Mouse (Mus musculus): ENCODE data around the gene Aloxe3.

The Aloxe3 gene

GRCm38 (mm10) chr11:69109032-69109900 is 16.4 kb upstream of the Aloxe3 start:
- DNase-seq: peak; percentile 24

- DNase-seq: peak; percentile 84
Observed at GRCm38 (mm10) chr11:69110319-69111046, 15.2 kb upstream of the Aloxe3 start.

GRCm38 (mm10) chr11:69111051-69111810 is 14.5 kb upstream of the Aloxe3 start:
- DNase-seq: no peak

- DNase-seq: peak; percentile 28
Observed at GRCm38 (mm10) chr11:69111865-69112264, 13.8 kb upstream of the Aloxe3 start.

- no peak for DNase-seq
Observed at GRCm38 (mm10) chr11:69114018-69114417, 11.7 kb upstream of the Aloxe3 start.

GRCm38 (mm10) chr11:69114621-69115020 is 11.1 kb upstream of the Aloxe3 start:
- no peak for DNase-seq

- DNase-seq: no peak
Observed at GRCm38 (mm10) chr11:69116843-69117242, 8.9 kb upstream of the Aloxe3 start.

GRCm38 (mm10) chr11:69117737-69118695 is 7.7 kb upstream of the Aloxe3 start:
- peak; percentile 34 for DNase-seq

GRCm38 (mm10) chr11:69118765-69119164 is 6.9 kb upstream of the Aloxe3 start:
- DNase-seq: peak; percentile 72

- no peak for DNase-seq
Observed at GRCm38 (mm10) chr11:69119446-69120155, 6.1 kb upstream of the Aloxe3 start.

GRCm38 (mm10) chr11:69120221-69121000 is 5.3 kb upstream of the Aloxe3 start, which contains the start of gene Hes7:
Gene Hes7, plus strand, starts transcription at chr11:69120404.
- peak; percentile 28 for DNase-seq

GRCm38 (mm10) chr11:69121001-69121740 is 4.5 kb upstream of the Aloxe3 start:
- DNase-seq: peak; percentile 4

- DNase-seq: peak; percentile 34
Observed at GRCm38 (mm10) chr11:69121741-69122335, 3.9 kb upstream of the Aloxe3 start.

- peak; percentile 90 for DNase-seq
Observed at GRCm38 (mm10) chr11:69122336-69122951, 3.3 kb upstream of the Aloxe3 start, which contains the start of gene 9130213A22Rik. Gene 9130213A22Rik, minus strand, starts transcription at chr11:69122589.

GRCm38 (mm10) chr11:69123056-69123692 is 2.5 kb upstream of the Aloxe3 start:
- peak; percentile 94 for DNase-seq

GRCm38 (mm10) chr11:69123693-69124497 is 1.8 kb upstream of the Aloxe3 start:
- DNase-seq: peak; percentile 87

- DNase-seq: peak; percentile 37
Observed at GRCm38 (mm10) chr11:69124498-69124847, 1.2 kb upstream of the Aloxe3 start.

All from layer of hippocampus, adult 9-11 months (tissue).